Mouse (Mus musculus) limb, embryonic 11.5 days (tissue): ENCODE measurements around the gene Clec2d. TPM values are rescaled to one million over a fixed set of nuclear protein-coding genes. Genes with fewer than 3 reads are reported as not detected.
"Not testable (repeated sequence)": the region's sequence is repeated elsewhere in the genome, so short reads cannot be mapped to it uniquely, and the experiment has no call there.

Experiments
- ATAC-seq: fragments of 200-750 bp; cut with Nextera tagmentation; 2 replicates; pipeline ENCODE4 v1.8.0; 2017; ENCODE audit warnings: low read depth; ENCODE audit not compliant: insufficient number of reproducible peaks, low FRiP score, low TSS enrichment
- DNase-seq: peaks from one replicate; pipeline ENCODE4 v3.0.0-alpha.2; 2015; ENCODE audit warnings: low spot score
- H3K27ac ChIP-seq: fragments of 300-500 bp; sonication (generic); replicated peaks from 2 replicates; pipeline ENCODE4 v1.5.1; 2014; ENCODE audit warnings: low read depth, mild to moderate bottlenecking, low read length
- H3K27me3 ChIP-seq: fragments of 300-500 bp; sonication (generic); 2 replicates; pipeline ENCODE4 v1.6.1; 2014; ENCODE audit warnings: mild to moderate bottlenecking, low read length, mixed read lengths; ENCODE audit not compliant: control insufficient read depth, insufficient read depth
- H3K36me3 ChIP-seq: fragments of 300-500 bp; sonication (generic); 2 replicates; pipeline ENCODE4 v1.6.1; 2014; ENCODE audit warnings: mild to moderate bottlenecking, low read length, moderate library complexity, mixed read lengths; ENCODE audit not compliant: control insufficient read depth, insufficient read depth
- H3K4me1 ChIP-seq: fragments of 300-500 bp; sonication (generic); 2 replicates; pipeline ENCODE4 v1.6.1; 2014; ENCODE audit warnings: low read length, mixed read lengths; ENCODE audit not compliant: control insufficient read depth, insufficient read depth
- H3K4me2 ChIP-seq: fragments of 300-500 bp; sonication (generic); 2 replicates; pipeline ENCODE4 v1.6.1; 2014; ENCODE audit warnings: low read depth, mild to moderate bottlenecking, moderate library complexity; ENCODE audit not compliant: severe bottlenecking
- H3K4me3 ChIP-seq: fragments of 300-500 bp; sonication (generic); 2 replicates; pipeline ENCODE4 v1.5.1; 2014; ENCODE audit warnings: low read depth, low read length
- H3K9ac ChIP-seq: fragments of 300-500 bp; sonication (generic); 2 replicates; pipeline ENCODE4 v1.6.1; 2014; ENCODE audit warnings: mild to moderate bottlenecking, low read length
- H3K9me3 ChIP-seq: fragments of 300-500 bp; sonication (generic); 2 replicates; pipeline ENCODE4 v1.6.1; 2016; ENCODE audit warnings: low read length; ENCODE audit not compliant: control insufficient read depth
- WGBS: fragments of 180-500 bp; shearing (Covaris S2); extraction: QIAGEN DNeasy Blood & Tissue Kit; methylation state at CpG from one replicate; pipeline ENCODE4 v1.1.7; 2014; 5-methylcytosine and 5-hydroxymethylcytosine counted together
- polyA plus RNA-seq: library from polyadenylated mRNA; unstranded; fragments of >200 nt; fragmentation: Nextera tagmentation; extraction: Ambion mirVana; gene quantifications from 2 replicates; pipeline ENCODE4 v1.2.1, GENCODE M21; 2014

Clec2d gene
- polyA plus RNA-seq, 1 experiment from 2014 or later, result not detected

GRCm38 (mm10) chr6:129170925-129171324, 9.5 kb upstream of the Clec2d start:
- Histone ChIP-seq H3K27me3 (no peaks in the 10 kb centered on the region), H3K36me3 (no peaks in the 10 kb centered on the region), H3K9me3 (no peaks in the 10 kb centered on the region), H3K4me2 (no peak overlapping the region), H3K4me3 (no peak overlapping the region), H3K27ac (no peak overlapping the region), H3K9ac (no peak overlapping the region), H3K4me1 (no peaks in the 10 kb centered on the region)
- no peak for ATAC-seq
- DNase-seq, result no peak
- 91% methylated on average over 1 of the region's 1 CpGs for WGBS

- H3K27ac ChIP-seq, result no peak overlapping the region
- WGBS, result 97% methylated on average over 1 of the region's 1 CpGs
- H3K4me2 ChIP-seq, result no peak overlapping the region
- no peaks in the 10 kb centered on the region for H3K9me3 ChIP-seq
- ATAC-seq, result no peak
- H3K27me3 ChIP-seq, result no peaks in the 10 kb centered on the region
- no peaks in the 10 kb centered on the region for H3K36me3 ChIP-seq
- H3K4me1 ChIP-seq, result no peaks in the 10 kb centered on the region
- no peak overlapping the region for H3K4me3 ChIP-seq
- no peak overlapping the region for H3K9ac ChIP-seq
- no peak for DNase-seq
Measured at GRCm38 (mm10) chr6:129171675-129172074, 8.7 kb upstream of the Clec2d start.

- no peak overlapping the region for H3K4me3 ChIP-seq
- H3K9ac ChIP-seq, result no peak overlapping the region
- H3K9me3 ChIP-seq, result no peaks in the 10 kb centered on the region
- no peak for ATAC-seq
- no peaks in the 10 kb centered on the region for H3K4me1 ChIP-seq
- H3K4me2 ChIP-seq, result no peak overlapping the region
- H3K27me3 ChIP-seq, result no peaks in the 10 kb centered on the region
- H3K36me3 ChIP-seq, result no peaks in the 10 kb centered on the region
- DNase-seq, result no peak
- H3K27ac ChIP-seq, result no peak overlapping the region
Measured at GRCm38 (mm10) chr6:129174836-129175235, 5.6 kb upstream of the Clec2d start.

GRCm38 (mm10) chr6:129175612-129176011, 4.8 kb upstream of the Clec2d start:
- no peaks in the 10 kb centered on the region for H3K9me3 ChIP-seq
- H3K36me3 ChIP-seq, result no peaks in the 10 kb centered on the region
- H3K4me2 ChIP-seq, result no peak overlapping the region
- no peak overlapping the region for H3K4me3 ChIP-seq
- H3K9ac ChIP-seq, result no peak overlapping the region
- H3K4me1 ChIP-seq, result no peaks in the 10 kb centered on the region
- H3K27me3 ChIP-seq, result no peaks in the 10 kb centered on the region
- no peak for DNase-seq
- ATAC-seq, result no peak
- no peak overlapping the region for H3K27ac ChIP-seq

- 60% methylated on average over 1 of the region's 1 CpGs for WGBS
- DNase-seq, result no peak
- no peaks in the 10 kb centered on the region for H3K4me1 ChIP-seq
Measured at GRCm38 (mm10) chr6:129176621-129177020, 3.8 kb upstream of the Clec2d start.

GRCm38 (mm10) chr6:129179281-129179680, 1.1 kb upstream of the Clec2d start:
- Histone ChIP-seq H3K4me3 (no peak overlapping the region), H3K27ac (no peak overlapping the region), H3K36me3 (no peaks in the 10 kb centered on the region), H3K9ac (no peak overlapping the region), H3K4me2 (no peak overlapping the region), H3K9me3 (no peaks in the 10 kb centered on the region), H3K27me3 (no peaks in the 10 kb centered on the region), H3K4me1 (no peaks in the 10 kb centered on the region)
- ATAC-seq, result no peak
- WGBS, result 83% methylated on average over 2 of the region's 2 CpGs
- DNase-seq, result no peak

More at GRCm38 (mm10) chr6:129176621-129177020, 3.8 kb upstream of the Clec2d start:
- no peaks in the 10 kb centered on the region for H3K9me3 ChIP-seq
- no peaks in the 10 kb centered on the region for H3K27me3 ChIP-seq
- no peak overlapping the region for H3K4me2 ChIP-seq
- no peak for ATAC-seq
- no peak overlapping the region for H3K9ac ChIP-seq
- no peaks in the 10 kb centered on the region for H3K36me3 ChIP-seq
- no peak overlapping the region for H3K27ac ChIP-seq
- no peak overlapping the region for H3K4me3 ChIP-seq

- not testable (repeated sequence) for H3K4me3 ChIP-seq, H3K27me3 ChIP-seq, H3K4me1 ChIP-seq, H3K4me2 ChIP-seq, H3K9ac ChIP-seq, H3K9me3 ChIP-seq, H3K36me3 ChIP-seq, DNase-seq, H3K27ac ChIP-seq, ATAC-seq
- 83% methylated on average over 1 of the region's 1 CpGs for WGBS
Measured at GRCm38 (mm10) chr6:129179831-129180230, 584 bp upstream of the Clec2d start.

GRCm38 (mm10) chr6:129181249-129181648, 834 bp downstream of the Clec2d start:
- peak overlapping the region; percentile 23 for H3K27ac ChIP-seq
- no peaks in the 10 kb centered on the region for H3K4me1 ChIP-seq
- no peak overlapping the region for H3K4me3 ChIP-seq
- peak overlapping the region; percentile 27; the same call in 1 of the 2 replicates for H3K4me2 ChIP-seq
- no peaks in the 10 kb centered on the region for H3K27me3 ChIP-seq
- no peaks in the 10 kb centered on the region for H3K36me3 ChIP-seq
- H3K9me3 ChIP-seq, result no peaks in the 10 kb centered on the region
- no peak for ATAC-seq
- no peak for DNase-seq
- peak overlapping the region; percentile 43; the same call in 1 of the 2 replicates for H3K9ac ChIP-seq
- WGBS, result 43% methylated on average over 1 of the region's 1 CpGs

- no peak for ATAC-seq
- Histone ChIP-seq H3K27me3 (no peaks in the 10 kb centered on the region), H3K4me3 (no peak overlapping the region), H3K4me2 (peak overlapping the region; percentile 2; the same call in 1 of the 2 replicates), H3K4me1 (no peaks in the 10 kb centered on the region), H3K9me3 (no peaks in the 10 kb centered on the region), H3K9ac (no peak overlapping the region), H3K27ac (no peak overlapping the region), H3K36me3 (no peaks in the 10 kb centered on the region)
- no peak for DNase-seq
Measured at GRCm38 (mm10) chr6:129181683-129182082, 1.3 kb downstream of the Clec2d start.
